Mouse (Mus musculus): ENCODE data around the gene Epop.

Epop gene

GRCm38 (mm10) chr11:97629576-97629975, at the start of gene Epop:
TSS of gene Epop (minus strand) at chr11:97629702.
- DNase-seq (ENCODE audit: low spot score in 2 of 2) = peak; percentile 92 to 93

- no peak for DNase-seq (ENCODE audit: low spot score in 2 of 2)
Measured at GRCm38 (mm10) chr11:97678301-97678700, 48.8 kb upstream of the Epop start.

GRCm38 (mm10) chr11:97677842-97678241, 48.3 kb upstream of the Epop start:
- no peak for DNase-seq (ENCODE audit: low spot score in 2 of 2)

DNA sequence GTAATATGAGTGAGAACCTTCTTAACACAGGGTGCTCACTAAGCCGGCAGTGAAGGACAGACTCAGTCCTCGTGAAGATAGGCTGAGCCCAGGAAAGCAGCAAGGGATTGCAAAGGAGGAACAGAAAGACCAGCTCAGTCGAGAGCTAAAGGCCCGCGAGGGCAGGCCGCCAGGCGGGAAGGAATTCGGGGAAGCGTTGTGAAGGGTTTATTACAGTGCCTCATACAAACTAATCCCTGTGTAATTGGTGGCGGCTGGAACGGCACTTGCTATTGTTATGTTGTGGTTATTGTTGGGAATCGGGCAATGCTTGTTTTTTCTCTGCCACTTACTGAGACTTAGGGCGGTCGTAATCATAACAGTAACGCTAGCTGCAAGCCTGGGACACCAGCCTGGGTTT, 47.9 kb upstream of the Epop start:
- no peak for DNase-seq (ENCODE audit: low spot score in 2 of 2)

DNA sequence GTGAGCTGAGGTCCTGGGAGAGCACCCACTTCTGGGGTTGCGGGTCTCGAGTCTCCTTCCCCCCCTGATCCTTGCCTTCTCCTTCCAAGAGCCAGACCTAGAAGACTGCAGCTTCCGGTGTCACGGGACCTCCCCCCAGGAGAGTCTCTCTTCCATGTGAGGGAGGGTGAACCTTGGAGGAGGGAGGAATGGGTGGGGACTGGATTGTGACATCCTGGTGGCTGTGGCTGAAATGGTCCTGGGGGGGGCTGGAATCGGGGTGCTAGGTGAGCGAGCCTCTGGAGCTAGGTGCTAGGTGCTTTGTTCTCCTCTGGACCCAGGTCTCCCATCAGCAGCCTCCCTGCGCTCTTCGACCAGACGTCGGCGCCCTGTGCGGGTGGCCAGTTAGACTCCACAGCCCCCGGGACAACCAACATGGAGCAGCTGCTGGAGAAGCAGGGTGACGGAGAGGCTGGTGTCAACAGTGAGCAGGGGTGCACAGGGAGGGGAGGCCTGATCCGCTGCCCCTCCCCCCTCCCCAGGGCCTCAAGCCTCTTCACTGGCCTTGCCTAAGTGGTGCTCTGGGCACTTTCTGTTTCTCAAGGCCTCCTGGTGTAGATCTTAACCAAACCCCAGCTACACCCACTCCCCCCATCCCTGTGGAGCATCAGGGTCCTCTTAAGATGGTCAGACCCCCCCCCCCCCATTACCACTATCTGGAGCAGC, 46.7 kb upstream of the Epop start:
- DNase-seq (ENCODE audit: low spot score in 2 of 2) = no peak

GRCm38 (mm10) chr11:97673148-97673547, 43.6 kb upstream of the Epop start:
- no peak for DNase-seq (ENCODE audit: low spot score in 2 of 2)

DNA sequence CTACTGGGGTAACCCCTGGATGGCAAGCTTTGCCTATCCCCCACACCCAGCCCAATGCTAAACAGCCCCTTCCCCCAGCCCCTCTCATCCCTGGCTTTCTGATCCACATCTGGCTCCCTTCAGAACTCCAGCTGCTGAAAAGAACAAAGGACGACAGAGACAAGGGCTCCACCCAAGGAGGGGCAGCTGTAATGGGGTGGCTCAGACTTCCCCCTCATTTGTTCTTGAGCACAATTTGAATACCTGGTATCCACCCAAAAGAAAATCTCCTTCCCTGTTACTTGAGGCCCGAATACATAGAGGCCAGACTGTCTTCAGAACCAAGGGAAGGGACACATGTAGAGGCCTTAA, 41.6 kb upstream of the Epop start:
- DNase-seq (ENCODE audit: low spot score in 2 of 2) = no peak

DNA sequence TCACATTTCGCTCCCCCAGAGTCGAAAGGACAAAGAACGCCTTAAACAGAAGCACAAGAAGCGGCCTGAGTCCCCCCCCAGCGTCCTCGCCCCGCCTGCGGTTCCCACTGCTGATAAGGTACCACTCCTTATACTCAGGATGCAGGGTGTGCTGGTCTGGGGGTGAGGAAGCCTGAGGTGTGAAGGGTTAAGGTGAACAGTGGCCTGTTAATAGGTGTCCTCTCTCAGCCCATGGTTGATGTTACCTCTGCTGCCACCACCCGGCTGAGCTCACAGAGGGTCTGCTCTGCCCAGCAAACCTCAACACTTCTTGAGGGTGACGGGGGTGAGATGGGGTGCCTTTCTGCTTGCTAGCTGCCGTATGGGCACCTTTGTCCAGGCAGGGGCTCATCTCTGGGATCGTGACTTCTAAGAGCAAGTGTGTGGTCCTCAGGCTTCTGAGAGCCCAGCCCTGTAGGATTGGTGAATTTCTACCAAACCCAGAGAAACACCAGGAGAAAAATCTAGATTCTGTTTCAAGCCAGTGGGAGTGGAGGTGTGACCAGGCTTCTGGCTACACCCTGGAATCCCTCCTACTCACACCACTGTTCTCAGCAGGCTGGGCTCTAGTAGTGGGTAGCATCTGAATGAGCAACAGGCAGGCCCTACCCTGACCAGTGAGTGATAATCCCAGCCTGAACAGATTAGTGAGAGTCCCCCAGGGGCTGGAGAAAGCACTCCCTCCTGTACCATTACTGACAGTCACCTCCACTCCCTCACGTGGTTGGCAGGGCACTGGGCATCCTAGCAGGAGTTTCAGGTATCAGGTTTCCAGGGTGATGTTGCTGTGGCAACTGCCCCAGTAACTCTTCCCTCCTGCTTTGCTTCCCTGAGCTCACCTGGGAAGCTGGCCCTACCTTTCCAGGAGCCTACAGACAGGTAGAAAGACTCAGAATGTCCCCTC, 41.0 kb upstream of the Epop start:
- peak in 1 of 2 experiments; percentile 50 for DNase-seq (ENCODE audit: low spot score in 2 of 2)

DNA sequence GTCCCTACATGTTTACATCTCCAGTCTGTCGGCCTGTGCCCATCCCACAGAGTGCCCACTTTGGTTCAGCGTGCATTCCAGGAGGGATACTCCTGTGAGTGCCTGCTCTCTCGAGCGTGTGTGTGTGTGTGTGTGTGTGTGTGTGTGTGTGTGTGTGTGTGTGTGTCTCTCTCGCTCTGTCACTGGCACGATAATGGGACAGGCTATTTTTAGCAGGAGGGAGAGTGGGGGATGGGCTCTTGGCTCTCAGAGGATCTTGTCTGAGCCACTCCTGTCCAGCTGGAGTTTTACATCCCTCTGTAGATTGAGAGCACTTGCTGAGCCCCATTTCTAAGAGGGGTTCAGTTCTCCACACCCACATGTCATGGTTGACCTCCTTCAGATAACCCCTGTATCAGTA, 40.3 kb upstream of the Epop start:
- peak; percentile 40 to 52 for DNase-seq (ENCODE audit: low spot score in 2 of 2)

DNA sequence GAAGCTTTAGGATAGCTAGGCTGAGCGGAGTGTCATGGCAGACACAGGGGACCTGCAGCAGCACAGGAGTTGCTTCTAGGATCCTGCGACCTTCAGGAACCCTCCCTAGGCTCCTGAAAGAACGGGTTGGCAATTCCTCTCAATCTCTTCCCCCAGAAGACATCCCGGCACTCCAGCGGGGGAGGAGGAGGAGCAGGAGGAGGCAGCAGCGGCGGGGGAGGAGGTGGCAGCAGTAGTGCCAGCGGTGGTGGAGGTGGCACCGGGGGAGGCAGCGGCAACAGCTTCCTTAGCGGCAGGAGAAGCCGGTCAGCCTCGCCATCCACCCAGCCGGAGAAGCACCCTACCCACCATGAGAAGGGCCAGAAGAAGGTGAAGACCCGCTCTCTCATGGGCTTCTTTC, 39.8 kb upstream of the Epop start:
- DNase-seq (ENCODE audit: low spot score in 2 of 2) = no peak

DNA sequence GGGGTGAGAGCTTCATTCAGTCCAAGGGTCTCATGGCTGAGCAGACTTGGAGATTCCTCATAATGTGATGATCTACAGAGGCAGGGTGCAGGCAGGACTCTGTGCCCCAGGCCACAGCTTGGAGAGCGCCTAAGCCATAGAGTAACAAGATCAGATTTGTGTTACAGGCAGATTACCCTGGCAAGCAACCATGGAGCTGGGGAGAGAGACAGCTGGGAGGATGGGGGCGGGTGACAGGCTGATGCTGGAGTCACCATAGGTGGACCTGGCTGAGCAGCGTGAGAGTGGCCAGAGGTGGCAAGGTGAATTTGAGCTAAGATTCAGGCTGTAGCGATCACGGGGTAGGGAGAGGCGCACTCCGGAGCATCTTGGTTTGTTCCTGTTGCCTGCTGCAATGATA, 38.7 kb upstream of the Epop start:
- no peak for DNase-seq (ENCODE audit: low spot score in 2 of 2)

- no peak for DNase-seq (ENCODE audit: low spot score in 2 of 2)
Measured at GRCm38 (mm10) chr11:97666794-97667193, 37.3 kb upstream of the Epop start.

- DNase-seq (ENCODE audit: low spot score in 2 of 2) = no peak
Measured at GRCm38 (mm10) chr11:97666221-97666620, 36.7 kb upstream of the Epop start.

- no peak for DNase-seq (ENCODE audit: low spot score in 2 of 2)
Measured at GRCm38 (mm10) chr11:97665431-97665830, 35.9 kb upstream of the Epop start.

DNA sequence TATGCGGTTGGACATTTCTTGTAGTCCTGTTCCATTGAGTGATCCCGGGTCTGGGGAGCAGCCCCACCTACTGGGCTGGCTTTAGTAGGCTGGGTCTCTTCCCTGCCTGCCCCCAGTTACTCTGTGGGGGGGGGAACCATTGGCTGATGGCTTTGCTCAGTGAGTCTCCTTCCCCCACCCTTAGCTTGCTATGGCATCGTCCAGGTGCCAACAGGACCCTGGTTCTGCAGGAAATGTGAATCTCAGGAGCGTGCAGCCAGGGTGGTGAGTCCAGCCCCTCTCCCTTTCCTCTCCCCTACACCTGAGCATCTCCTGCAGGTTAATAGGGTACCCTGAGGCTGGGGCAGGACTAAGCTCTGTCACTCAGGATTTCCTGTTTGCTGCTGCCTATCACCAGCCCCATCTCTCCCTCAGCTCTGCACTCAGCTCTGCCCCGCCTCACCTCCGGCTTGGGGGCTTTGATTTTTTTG, 35.3 kb upstream of the Epop start:
- DNase-seq (ENCODE audit: low spot score in 2 of 2) = no peak

- no peak for DNase-seq (ENCODE audit: low spot score in 2 of 2)
Measured at GRCm38 (mm10) chr11:97664339-97664665, 34.8 kb upstream of the Epop start.

- no peak for DNase-seq (ENCODE audit: low spot score in 2 of 2)
Measured at GRCm38 (mm10) chr11:97663528-97664338, 34.2 kb upstream of the Epop start.

- DNase-seq (ENCODE audit: low spot score in 2 of 2) = peak; percentile 72 to 73
Measured at GRCm38 (mm10) chr11:97662893-97663527, 33.5 kb upstream of the Epop start, which contains the start of gene Mllt6. TSS of gene Mllt6 (plus strand) at chr11:97663414.

- no peak for DNase-seq (ENCODE audit: low spot score in 2 of 2)
Measured at GRCm38 (mm10) chr11:97662207-97662892, 32.8 kb upstream of the Epop start.

DNA sequence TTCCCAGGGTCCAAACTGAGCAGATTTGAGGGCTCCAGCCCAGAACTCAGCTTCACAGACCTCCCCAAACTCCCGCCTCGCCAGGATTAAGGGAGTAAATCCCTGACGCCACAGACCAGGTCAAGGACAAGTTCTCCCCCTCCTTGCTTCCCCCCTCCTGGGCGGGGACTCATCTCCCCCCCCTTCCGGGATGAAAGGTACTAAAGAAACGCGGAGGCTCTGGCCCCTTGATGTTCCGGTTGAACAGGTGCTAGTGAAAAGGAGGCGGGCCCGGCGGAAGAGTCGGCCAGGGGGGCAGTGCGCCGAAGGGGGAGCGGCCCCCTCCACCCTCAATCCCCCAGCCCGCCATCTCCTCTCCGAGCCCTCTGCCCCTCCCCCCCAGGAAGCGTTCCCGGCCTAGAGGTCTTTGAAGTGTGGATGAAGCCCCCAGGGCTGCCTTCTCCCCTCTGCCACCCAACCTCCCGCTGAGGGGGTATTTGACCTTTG, 32.2 kb upstream of the Epop start:
- DNase-seq (ENCODE audit: low spot score in 2 of 2) = no peak
